Mouse (Mus musculus) liver, embryonic 13.5 days (tissue): ENCODE data around the gene Ms4a5. TPM values are rescaled to one million over a fixed set of nuclear protein-coding genes. Genes with fewer than 3 reads are reported as not detected.

Experiments
- polyA plus RNA-seq: library from polyadenylated mRNA; unstranded; fragments of >200 nt; fragmentation: Nextera tagmentation; extraction: Ambion mirVana; gene quantifications from 2 replicates; pipeline ENCODE4 v1.2.1, GENCODE M21; 2015

The Ms4a5 gene
- polyA plus RNA-seq, 1 experiment from 2014 or later: not detected

Other genes starting within 250 kb of the Ms4a5 start
- gene Ms4a8a, start 202.8 kb downstream of the Ms4a5 start, polyA plus RNA-seq: 0.16 TPM in 1 of 2 replicates, not detected in the other
- gene 1700017D01Rik, start 153.0 kb downstream of the Ms4a5 start, polyA plus RNA-seq: not detected in 2 replicates
- not detected in 2 replicates for gene 1700025F22Rik, start 118.6 kb downstream of the Ms4a5 start, polyA plus RNA-seq
- not detected in 2 replicates for gene Ms4a13, start 87.1 kb downstream of the Ms4a5 start, polyA plus RNA-seq
- gene Ms4a12, start 51.4 kb downstream of the Ms4a5 start, polyA plus RNA-seq: not detected in 2 replicates
- gene Ms4a1, start 17.6 kb downstream of the Ms4a5 start, polyA plus RNA-seq: not detected in 2 replicates
- gene Ms4a14, start 30.6 kb upstream of the Ms4a5 start, polyA plus RNA-seq: 0.03 TPM in 1 of 2 replicates, not detected in the other
- gene Ms4a7, start 52.3 kb upstream of the Ms4a5 start, polyA plus RNA-seq: 1.1 and 1.5 TPM in 2 replicates
- gene Ms4a4a, start 91.7 kb upstream of the Ms4a5 start, polyA plus RNA-seq: 0.63 and 1.3 TPM in 2 replicates
- gene Ms4a4c, start 120.9 kb upstream of the Ms4a5 start, polyA plus RNA-seq: 0.78 and 0.83 TPM in 2 replicates
- gene Ms4a4b, start 159.7 kb upstream of the Ms4a5 start, polyA plus RNA-seq: 0.39 and 0.58 TPM in 2 replicates
- gene Ms4a6c, start 185.5 kb upstream of the Ms4a5 start, polyA plus RNA-seq: 5.2 and 5.7 TPM in 2 replicates
- gene Gm8369, start 202.1 kb upstream of the Ms4a5 start, polyA plus RNA-seq: not detected in 2 replicates
- gene Ms4a6b, start 232.6 kb upstream of the Ms4a5 start, polyA plus RNA-seq: 2.2 and 2.5 TPM in 2 replicates